Mouse (Mus musculus) right cerebral cortex, postnatal 14 days (tissue): ENCODE measurements around the gene Prima1.
A peak's percentile ranks its signal among the peaks of the same experiment; 100 is the strongest.

Experiments
- DNase-seq: peaks from one replicate; pipeline ENCODE4 v3.0.0; 2022

Gene Prima1

DNA sequence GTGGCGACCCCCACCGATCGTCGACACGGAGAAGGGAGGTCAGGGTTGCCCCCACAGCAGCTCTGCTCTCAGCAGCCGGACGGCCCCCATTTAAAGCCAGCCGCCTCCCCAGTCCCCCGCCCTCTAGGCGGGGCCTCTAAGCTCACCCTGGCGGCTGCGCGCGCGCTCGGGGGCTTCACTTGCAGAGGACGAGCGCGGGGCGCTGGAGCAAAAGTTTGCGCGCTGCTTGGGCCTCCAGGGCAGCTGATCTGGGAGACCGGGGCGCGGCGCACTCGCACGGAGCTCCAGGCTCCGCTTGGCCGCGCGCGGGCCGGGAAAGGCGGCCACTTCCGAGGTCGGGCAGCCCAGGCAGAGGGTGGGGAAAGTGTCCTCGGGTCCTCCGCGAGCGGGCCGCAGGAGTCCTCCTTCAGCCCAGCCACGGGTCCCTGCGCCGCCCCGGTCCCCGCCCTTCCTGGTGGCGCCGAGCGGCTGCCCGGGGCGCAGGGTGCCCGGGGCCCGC, at the start of gene Prima1:
Prima1 (minus strand) TSS at position 68 of the 499 bp plus-strand sequence.
- peak; percentile 56 for DNase-seq

DNA sequence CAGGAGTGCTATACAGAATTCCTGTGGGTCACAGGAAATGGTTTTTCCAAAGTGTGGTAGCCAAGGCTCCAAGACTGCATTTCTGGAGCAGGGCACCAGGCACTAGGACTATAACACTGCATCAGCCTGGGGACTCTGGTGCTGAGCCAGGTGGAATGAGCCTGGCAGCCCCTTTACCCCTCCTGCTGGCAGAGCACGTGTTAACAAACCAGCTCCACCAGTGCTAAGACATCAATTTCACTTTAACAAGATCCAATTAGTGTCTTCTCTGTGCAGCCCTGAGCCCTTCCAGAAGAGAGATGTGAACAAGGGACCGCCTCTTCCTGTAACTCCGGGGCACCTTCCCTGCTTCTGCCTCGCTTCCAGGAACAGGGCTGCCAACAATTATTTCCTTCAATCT, 45.3 kb upstream of the Prima1 start:
- no peak for DNase-seq

GRCm38 (mm10) chr12:103283411-103283810, 41.5 kb upstream of the Prima1 start:
- no peak for DNase-seq

- DNase-seq = no peak
Observed at GRCm38 (mm10) chr12:103282936-103283335, 41.0 kb upstream of the Prima1 start.

DNA sequence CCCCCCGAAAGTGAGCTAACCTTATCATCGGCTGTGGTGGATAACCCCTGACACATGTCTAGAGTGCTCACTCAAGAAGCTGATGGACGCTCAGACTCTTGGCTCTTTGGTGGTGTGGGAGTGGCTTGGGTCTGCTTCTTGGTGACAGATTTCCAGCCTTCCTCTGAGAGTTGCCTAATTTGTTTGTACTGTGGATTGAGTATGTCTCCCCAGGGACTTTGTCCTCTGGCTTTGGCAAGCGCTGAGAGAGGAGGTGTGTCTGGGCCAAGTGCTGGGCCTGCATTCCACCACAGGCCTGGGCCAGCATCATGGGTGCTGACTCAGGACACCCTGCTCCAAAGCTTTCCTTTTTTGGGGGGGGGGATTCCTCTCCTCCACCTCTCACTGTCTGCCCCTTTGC, 40.0 kb upstream of the Prima1 start:
- DNase-seq = no peak

GRCm38 (mm10) chr12:103281491-103281890, 39.5 kb upstream of the Prima1 start:
- no peak for DNase-seq

GRCm38 (mm10) chr12:103276422-103276821, 34.5 kb upstream of the Prima1 start:
- no peak for DNase-seq

DNA sequence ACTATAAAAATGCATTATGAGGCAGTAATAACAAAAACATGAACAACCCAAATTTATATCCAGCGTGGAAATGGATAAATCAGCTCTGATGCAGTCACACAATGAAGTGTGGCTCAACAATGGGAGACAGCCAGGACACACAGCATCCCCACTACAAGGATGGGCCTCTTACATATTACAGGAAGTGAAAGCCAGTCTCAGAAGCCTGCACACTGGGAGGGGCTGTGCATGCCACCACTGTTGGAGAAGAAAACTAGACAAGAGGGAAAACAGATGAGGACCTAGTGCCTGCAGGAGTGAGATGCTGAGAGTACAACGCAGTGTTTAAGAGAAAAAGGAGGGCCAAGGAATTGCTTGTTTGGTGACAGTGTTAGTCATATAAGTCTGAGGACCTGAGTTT, 31.8 kb upstream of the Prima1 start:
- no peak for DNase-seq

DNA sequence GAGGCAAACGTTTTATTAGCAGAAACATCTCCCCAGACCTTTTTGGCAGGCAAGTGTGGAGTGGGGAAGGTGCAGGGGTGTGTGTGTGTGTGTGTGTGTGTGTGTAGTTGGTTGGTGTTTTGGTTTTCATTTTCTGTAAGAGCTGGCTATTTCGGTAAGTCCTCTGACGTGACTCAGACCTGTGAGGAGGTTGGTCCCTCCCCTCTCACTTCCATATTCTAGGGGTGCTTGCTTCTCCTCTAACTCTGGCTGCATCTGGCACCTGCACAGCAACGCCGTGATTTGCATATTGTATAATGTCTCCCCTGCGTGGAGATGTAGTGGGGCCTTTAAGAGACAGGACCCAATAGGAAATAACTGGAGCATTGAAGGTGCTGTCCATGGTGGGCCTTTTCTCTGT, 31.1 kb upstream of the Prima1 start:
- DNase-seq = no peak

- DNase-seq = no peak
Observed at GRCm38 (mm10) chr12:103272176-103272575, 30.2 kb upstream of the Prima1 start.

DNA sequence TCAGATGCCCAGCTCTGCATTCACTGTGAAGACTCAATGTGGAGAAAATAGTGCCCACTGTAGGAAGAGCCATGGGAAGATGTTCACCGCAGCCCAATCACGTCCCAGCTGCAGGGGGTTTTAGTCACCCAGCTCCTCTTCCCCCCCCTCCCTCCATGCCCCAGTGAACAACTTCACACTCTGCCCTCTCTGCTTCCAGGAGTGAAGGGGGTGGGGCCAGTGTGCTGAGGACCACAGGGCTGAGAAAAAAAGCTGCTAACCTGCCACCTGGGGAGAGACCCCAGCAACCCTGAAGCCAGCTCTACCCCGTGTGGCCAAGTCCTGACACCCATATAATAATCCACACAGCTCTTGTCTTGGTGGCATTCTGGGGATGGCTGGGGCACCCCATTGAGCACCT, 24.7 kb upstream of the Prima1 start:
- no peak for DNase-seq

DNA sequence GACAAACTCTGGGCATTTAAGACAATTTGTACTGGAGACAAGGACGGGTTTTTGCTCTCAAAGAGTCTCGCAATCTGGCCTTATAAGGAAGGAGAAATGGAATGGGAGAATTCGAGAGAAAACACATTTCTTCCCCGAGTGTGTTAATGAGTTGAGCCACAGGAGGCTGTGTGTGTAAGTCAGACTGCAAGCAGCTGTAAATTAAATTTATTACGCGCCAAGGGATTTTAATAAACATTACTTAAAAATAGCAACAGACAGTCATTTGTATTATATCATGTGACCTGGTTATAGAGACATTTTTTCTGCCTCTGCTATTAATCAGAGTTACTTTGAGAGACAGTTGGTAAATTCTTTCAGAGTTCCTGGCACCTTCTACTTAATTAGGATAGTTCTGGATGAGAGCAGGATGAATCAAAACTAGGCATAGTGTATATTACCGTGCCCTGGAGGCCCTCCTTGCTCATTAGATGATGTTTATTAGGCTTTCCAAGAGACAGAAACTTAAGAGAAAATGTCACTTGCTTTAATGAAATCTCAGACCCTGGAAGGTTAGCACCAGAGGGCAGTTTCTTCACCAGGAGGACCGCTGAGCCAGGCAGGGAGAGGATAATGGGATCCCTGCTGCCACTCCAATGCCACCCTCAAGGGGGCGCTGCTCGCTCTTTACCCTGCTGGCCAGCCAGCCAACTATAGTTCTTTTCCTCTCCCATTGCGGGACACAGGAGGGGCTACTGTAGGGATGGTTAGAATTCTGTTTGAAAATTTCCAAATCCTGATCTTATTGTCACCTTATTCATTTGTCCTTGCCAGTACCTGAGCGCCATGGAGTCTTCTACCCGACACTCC, 20.3 kb upstream of the Prima1 start:
- no peak for DNase-seq

GRCm38 (mm10) chr12:103252901-103253434, 11.0 kb upstream of the Prima1 start:
- DNase-seq = no peak

GRCm38 (mm10) chr12:103251151-103251550, 9.2 kb upstream of the Prima1 start:
- no peak for DNase-seq

DNA sequence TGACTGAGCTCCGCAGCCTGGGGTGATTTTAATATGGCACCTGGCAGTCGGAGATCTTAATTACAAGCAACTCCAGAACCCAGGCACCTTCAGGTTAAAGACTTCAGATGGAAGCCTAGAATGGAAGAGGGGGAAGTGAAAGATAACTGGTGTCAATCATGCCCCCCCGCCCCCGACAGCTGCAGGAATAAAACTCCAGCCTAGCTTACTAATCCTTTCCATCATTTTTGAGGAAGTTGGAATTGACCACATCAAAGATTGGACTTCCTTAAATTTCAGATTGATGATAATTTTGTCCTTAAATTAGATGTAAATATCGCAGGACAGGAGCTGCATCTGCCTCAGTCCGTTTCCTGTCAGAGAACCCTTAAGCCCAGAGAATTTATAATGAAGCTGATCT, 8.4 kb upstream of the Prima1 start:
- DNase-seq = no peak

GRCm38 (mm10) chr12:103243041-103243440, 1.1 kb upstream of the Prima1 start:
- no peak for DNase-seq

DNA sequence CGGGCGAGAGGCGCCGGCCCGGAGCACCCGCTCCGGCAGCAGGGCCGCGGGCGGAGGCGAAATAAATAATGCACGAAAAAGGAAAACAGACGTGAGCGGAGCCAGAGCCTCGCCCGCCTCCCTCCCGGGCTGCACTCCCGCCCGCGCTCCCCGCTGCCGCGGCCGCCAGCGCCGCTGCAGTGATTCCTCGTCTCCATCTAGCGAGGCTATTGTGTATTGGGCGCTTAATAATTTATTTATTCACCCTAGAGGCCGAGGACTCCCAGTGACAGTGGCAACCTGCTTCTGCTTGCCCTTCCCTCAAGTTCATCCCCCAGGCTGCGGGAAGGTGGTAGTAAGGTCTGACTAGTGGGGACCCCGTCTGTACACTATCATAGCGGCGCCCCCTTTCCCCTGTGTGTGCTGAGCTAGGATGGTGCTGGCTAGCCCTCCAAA, 658 bp upstream of the Prima1 start:
- peak; percentile 48 for DNase-seq

DNA sequence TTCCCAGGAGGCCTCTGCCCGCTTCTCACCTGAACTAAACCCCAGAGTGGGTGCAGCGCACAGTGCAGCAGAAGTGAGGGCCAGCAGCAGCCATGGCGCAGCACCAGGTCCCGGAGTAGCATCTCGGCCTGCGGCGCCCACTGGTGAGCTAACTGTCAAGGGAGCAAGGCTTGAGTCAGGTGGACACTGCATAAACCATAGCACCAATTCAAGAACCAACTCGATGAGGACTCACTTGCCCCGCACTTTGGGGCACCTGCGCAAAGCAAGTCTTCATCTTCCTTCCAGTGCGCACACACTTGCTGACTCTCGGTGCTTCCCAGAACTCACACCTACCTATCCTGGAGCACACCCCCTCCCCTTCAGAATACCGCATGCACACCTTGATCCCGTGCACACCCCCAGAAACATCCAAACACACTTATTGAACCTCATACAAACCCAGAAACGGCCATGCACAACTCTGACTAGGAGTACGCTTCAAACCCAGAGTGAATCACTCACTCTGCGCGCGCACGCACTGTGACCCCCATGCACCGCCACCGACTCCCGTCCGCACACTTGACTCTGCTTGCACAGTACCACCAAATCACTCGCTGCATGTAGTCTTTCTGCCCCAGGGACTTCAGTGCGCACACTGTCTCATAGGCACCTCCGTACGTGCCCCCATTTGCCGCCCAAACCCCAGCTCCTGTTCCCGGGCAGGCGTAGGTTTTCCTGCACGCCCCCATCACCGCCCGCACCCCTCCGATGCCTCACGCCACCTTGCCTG, 453 bp downstream of the Prima1 start:
- DNase-seq = no peak

GRCm38 (mm10) chr12:103238924-103239460, 3.0 kb downstream of the Prima1 start:
- DNase-seq = no peak

- DNase-seq = no peak
Observed at GRCm38 (mm10) chr12:103235856-103236255, 6.1 kb downstream of the Prima1 start.

GRCm38 (mm10) chr12:103235251-103235650, 6.7 kb downstream of the Prima1 start:
- DNase-seq = no peak

GRCm38 (mm10) chr12:103229058-103229457, 12.9 kb downstream of the Prima1 start:
- no peak for DNase-seq

DNA sequence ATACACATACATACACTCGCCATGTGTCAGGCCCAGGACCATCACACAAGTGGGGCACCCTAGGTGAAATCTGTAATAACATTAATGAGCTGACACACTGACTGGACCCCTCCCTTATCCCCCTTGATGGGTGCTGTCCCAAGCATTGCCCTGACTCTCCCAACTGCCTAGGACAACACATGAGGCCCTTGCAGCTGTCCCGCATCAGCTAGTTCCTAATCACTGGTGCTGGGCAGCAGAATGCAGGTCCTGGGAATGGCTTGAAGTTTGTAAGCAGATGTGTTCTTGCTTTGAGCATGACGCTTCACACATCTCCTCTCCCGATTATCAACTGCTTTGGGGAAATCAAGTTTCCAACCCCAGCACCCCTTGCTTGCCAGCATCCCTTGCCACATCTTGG, 15.8 kb downstream of the Prima1 start:
- DNase-seq = no peak
